Mouse (Mus musculus) midbrain, postnatal 0 days (tissue): Measurements from ENCODE around the gene Rhov. TPM values are rescaled to one million over a fixed set of nuclear protein-coding genes. Genes with fewer than 3 reads are reported as not detected.

Source experiments
- ATAC-seq: fragments of 200-750 bp; cut with Nextera tagmentation; 2 replicates; pipeline ENCODE4 v1.8.0; 2017; ENCODE audit warnings: moderate number of reproducible peaks, mild to moderate bottlenecking, moderate TSS enrichment, moderate library complexity; ENCODE audit not compliant: low FRiP score
- DNase-seq: peaks from one replicate; pipeline ENCODE4 v3.0.0-alpha.2; 2015; ENCODE audit warnings: low spot score
- H3K27ac ChIP-seq: fragments of 300-500 bp; sonication (generic); 2 replicates; pipeline ENCODE4 v1.5.1; 2014; ENCODE audit warnings: low read depth, mild to moderate bottlenecking, low read length, mixed read lengths
- H3K27me3 ChIP-seq: fragments of 300-500 bp; sonication (generic); 2 replicates; pipeline ENCODE4 v1.6.1; 2014; ENCODE audit warnings: low read length, control low read depth, mixed read lengths; ENCODE audit not compliant: insufficient read depth
- H3K36me3 ChIP-seq: fragments of 300-500 bp; sonication (generic); 2 replicates; pipeline ENCODE4 v1.6.1; 2014; ENCODE audit warnings: low read length, control low read depth, mixed read lengths; ENCODE audit not compliant: insufficient read depth
- H3K4me1 ChIP-seq: fragments of 300-500 bp; sonication (generic); 2 replicates; pipeline ENCODE4 v1.6.1; 2014; ENCODE audit warnings: mild to moderate bottlenecking, control low read depth, antibody characterized with exemption, low read length, mixed read lengths; ENCODE audit not compliant: insufficient read depth
- H3K4me2 ChIP-seq: fragments of 300-500 bp; sonication (generic); 2 replicates; pipeline ENCODE4 v1.6.1; 2014; ENCODE audit warnings: low read depth, mild to moderate bottlenecking, low read length, mixed read lengths; ENCODE audit not compliant: poor library complexity, severe bottlenecking
- H3K4me3 ChIP-seq: fragments of 300-500 bp; sonication (generic); 2 replicates; pipeline ENCODE4 v1.5.1; 2014; ENCODE audit warnings: low read depth, mild to moderate bottlenecking, low read length, moderate library complexity
- H3K9ac ChIP-seq: fragments of 300-500 bp; sonication (generic); replicated peaks from 2 replicates; pipeline ENCODE4 v1.6.1; 2014; ENCODE audit warnings: mild to moderate bottlenecking, low read length, moderate library complexity, mixed read lengths; ENCODE audit not compliant: poor library complexity, severe bottlenecking
- H3K9me3 ChIP-seq: fragments of 300-500 bp; sonication (generic); 2 replicates; pipeline ENCODE4 v1.6.1; 2016; ENCODE audit warnings: low read length, control low read depth
- CTCF ChIP-seq: IDR thresholded peaks from 2 replicates; pipeline ENCODE4 v1.5.1; 2016; ENCODE audit warnings: antibody characterized with exemption, mild to moderate bottlenecking
- WGBS: fragments of 180-500 bp; shearing (Covaris S2); extraction: QIAGEN DNeasy Blood & Tissue Kit; methylation state at CpG from one replicate; pipeline ENCODE4 v1.1.7; 2014; 5-methylcytosine and 5-hydroxymethylcytosine counted together
- polyA plus RNA-seq: library from polyadenylated mRNA; unstranded; fragments of >200 nt; fragmentation: Nextera tagmentation; extraction: Ambion mirVana; gene quantifications from 2 replicates; pipeline ENCODE4 v1.2.1, GENCODE M21; 2015
- total RNA-seq: library from RNA; depleted of rRNA; stranded (reverse); fragments of >200 nt; gene quantifications from 2 replicates; pipeline ENCODE4 v1.2.3, GENCODE M21; 2014

Rhov gene
- total and polyA plus RNA-seq, 2 experiments from 2014 or later = 32.7 to 37.7 TPM

GRCm38 (mm10) chr2:119240075-119240818, 30.8 kb downstream of the Rhov start:
- peaks cover 45% of the 10 kb centered on the region for H3K27me3 ChIP-seq
- TF ChIP-seq CTCF = no peak
- no peaks in the 10 kb centered on the region for H3K36me3 ChIP-seq
- H3K4me2 ChIP-seq = no peak overlapping the region
- no peak overlapping the region for H3K4me3 ChIP-seq
- DNase-seq = no peak
- no peak overlapping the region for H3K27ac ChIP-seq
- H3K9ac ChIP-seq = no peak overlapping the region
- WGBS = 78% methylated on average over 4 of the region's 4 CpGs
- H3K4me1 ChIP-seq = peaks cover 7% of the 10 kb centered on the region; the same call in 1 of the 2 replicates
- H3K9me3 ChIP-seq = no peaks in the 10 kb centered on the region
- ATAC-seq = no peak

- no peak for ATAC-seq
- Histone ChIP-seq H3K36me3 (no peaks in the 10 kb centered on the region), H3K4me1 (peaks cover 7% of the 10 kb centered on the region; the same call in 1 of the 2 replicates), H3K27me3 (peaks cover 45% of the 10 kb centered on the region), H3K4me2 (no peak overlapping the region), H3K27ac (no peak overlapping the region), H3K9me3 (no peaks in the 10 kb centered on the region), H3K9ac (no peak overlapping the region), H3K4me3 (no peak overlapping the region)
- WGBS = 80% methylated on average over 2 of the region's 2 CpGs
- TF ChIP-seq CTCF = no peak
- DNase-seq = no peak
Measured at GRCm38 (mm10) chr2:119238671-119239070, 32.4 kb downstream of the Rhov start.

GRCm38 (mm10) chr2:119237871-119238220, 33.2 kb downstream of the Rhov start:
- DNase-seq (no peak), ATAC-seq (no peak)
- H3K27me3 ChIP-seq = peaks cover 45% of the 10 kb centered on the region
- H3K36me3 ChIP-seq = no peaks in the 10 kb centered on the region
- no peak for TF ChIP-seq CTCF
- H3K4me1 ChIP-seq = peaks cover 7% of the 10 kb centered on the region; the same call in 1 of the 2 replicates
- no peaks in the 10 kb centered on the region for H3K9me3 ChIP-seq
- peak overlapping the region; percentile 57 for H3K4me2 ChIP-seq
- no peak overlapping the region for H3K27ac ChIP-seq
- peak overlapping the region; percentile 34 for H3K4me3 ChIP-seq
- WGBS = 1% methylated on average over 31 of the region's 31 CpGs
- H3K9ac ChIP-seq = no peak overlapping the region

GRCm38 (mm10) chr2:119237210-119237870, 33.7 kb downstream of the Rhov start, which contains the start of gene Spint1:
Gene Spint1, plus strand, starts transcription at chr2:119237362.
- ATAC-seq = peak; percentile 54; the same call in 1 of the 2 replicates
- Histone ChIP-seq H3K9me3 (no peaks in the 10 kb centered on the region), H3K9ac (no peak within 1 kb of the TSS), H3K27me3 (peaks cover 45% of the 10 kb centered on the region), H3K27ac (no peak within 1 kb of the TSS), H3K4me2 (peak within 1 kb of the TSS; percentile 57), H3K36me3 (no peaks in the 10 kb centered on the region), H3K4me1 (peaks cover 7% of the 10 kb centered on the region; the same call in 1 of the 2 replicates), H3K4me3 (peak within 1 kb of the TSS; percentile 34)
- no peak for TF ChIP-seq CTCF
- DNase-seq = no peak
- under 1% methylated on average over 70 of the region's 73 CpGs for WGBS

- Histone ChIP-seq H3K4me3 (peak overlapping the region; percentile 34), H3K4me1 (peaks cover 7% of the 10 kb centered on the region; the same call in 1 of the 2 replicates), H3K9ac (no peak overlapping the region), H3K9me3 (no peaks in the 10 kb centered on the region), H3K27me3 (peaks cover 45% of the 10 kb centered on the region), H3K36me3 (no peaks in the 10 kb centered on the region), H3K27ac (no peak overlapping the region), H3K4me2 (peak overlapping the region; percentile 57)
- no peak for DNase-seq
- WGBS = 8% methylated on average over 25 of the region's 25 CpGs
- no peak for TF ChIP-seq CTCF
- no peak for ATAC-seq
Measured at GRCm38 (mm10) chr2:119236682-119237209, 34.3 kb downstream of the Rhov start.
